8 mouse cellular contexts compared by ENCODE assay signal in genomic region chr6:72260981-72261682, GRCm38 (mm10). TPM values are rescaled to one million over a fixed set of nuclear protein-coding genes. Genes with fewer than 3 reads are reported as not detected.
DNase-seq lines count a peak whose midpoint lies in the region; ATAC-seq and TF ChIP-seq lines count a peak whose summit lies in the region.

No protein-coding gene starts in this region.

- ATAC-seq in hindbrain, postnatal 0 days: peak; percentile 92
- peak; percentile 97 for ATAC-seq in megakaryocyte, adult 5-6 weeks (ENCODE audit: poor library complexity, severe bottlenecking)

- H3K9ac ChIP-seq in hindbrain, postnatal 0 days (replicated peaks; ENCODE audit: low read length): no peak overlapping the region

- intact Hi-C loops in gastrocnemius, adult 2 months (cut with DNase I): loop anchor here (1.0 to 2.0 kb wide), 3 partner anchors 24 to 75 kb away; no protein-coding TSS in a partner anchor

- H3K36me3 ChIP-seq in hindbrain, postnatal 0 days (ENCODE audit: insufficient read depth, low read length): no peaks in the 10 kb centered on the region

- peak; percentile 58 for DNase-seq in T-cell, adult 2 months (ENCODE audit: low spot score)
- DNase-seq in cerebellum, postnatal 36 days: peak; percentile 95 to 96
- DNase-seq in gastrocnemius, adult 2 months: peak; percentile 96
- peak; percentile 96 for DNase-seq in hindbrain, postnatal 0 days (ENCODE audit: low spot score)
- peak; percentile 90 to 94 for DNase-seq in left cerebral cortex, adult 18-20 months (ENCODE audit: low spot score in 2 of 2)
- peak; percentile 88 to 92 for DNase-seq in right cerebral cortex, adult 2 months (ENCODE audit: low spot score in 2 of 2)
- peak; percentile 79 for DNase-seq in urinary bladder, postnatal 10 days (ENCODE audit: low spot score)

- peak overlapping the region; percentile 16; the same call in 1 of the 2 replicates for H3K4me3 ChIP-seq in gastrocnemius, adult 2 months
- no peak overlapping the region for H3K4me3 ChIP-seq in hindbrain, postnatal 0 days (ENCODE audit: low read length)

- TF ChIP-seq CTCF in gastrocnemius, adult 2 months (IDR thresholded peaks at IDR 0.05): peak; percentile 85
- TF ChIP-seq CTCF in hindbrain, postnatal 0 days (IDR thresholded peaks at IDR 0.05; ENCODE audit: low read depth): peak; percentile 98

- no peaks in the 10 kb centered on the region for H3K9me3 ChIP-seq in hindbrain, postnatal 0 days (ENCODE audit: low read length)

- no peaks in the 10 kb centered on the region for H3K4me1 ChIP-seq in hindbrain, postnatal 0 days (ENCODE audit: insufficient read depth, low read length)

- no peaks in the 10 kb centered on the region for H3K27me3 ChIP-seq in hindbrain, postnatal 0 days (ENCODE audit: insufficient read depth, low read length)

- no peak overlapping the region for H3K4me2 ChIP-seq in hindbrain, postnatal 0 days (ENCODE audit: low read depth, low read length)

- WGBS in hindbrain, postnatal 0 days: 35% methylated on average over 19 of the region's 19 CpGs

- H3K27ac ChIP-seq in gastrocnemius, adult 2 months: peak overlapping the region; percentile 85
- no peak overlapping the region for H3K27ac ChIP-seq in hindbrain, postnatal 0 days

RNA-seq across cellular contexts. Expression of gene Atoh8, which starts 25.8 kb away (rescaled TPM):
- 1 to 10 TPM; 3.3 to 9.2 TPM for total RNA-seq in gastrocnemius, adult 2 months (2021)
- total RNA-seq in hindbrain, postnatal 0 days (2014; rRNA removed): 6.5 and 8.1 TPM in 2 replicates
- polyA plus RNA-seq in hindbrain, postnatal 0 days (2015; fragmentation: Nextera tagmentation; extraction: Ambion mirVana): 3.8 and 5.2 TPM in 2 replicates
- 1 to 10 TPM; 1.6 to 2.3 TPM for total RNA-seq in left cerebral cortex, adult 18-20 months (2021)
- 0.22 TPM in 1 of 2 replicates, not detected in the other for total RNA-seq in megakaryocyte, adult 5-6 weeks (2015)
- total RNA-seq in megakaryocyte, adult 5-6 weeks (2017): 0.51 TPM in 1 of 2 replicates, not detected in the other

RNA-seq across cellular contexts. Expression of gene Sftpb, which starts 43.3 kb away (rescaled TPM):
- not detected for total RNA-seq in gastrocnemius, adult 2 months (2021)
- 1.4 TPM in 1 of 2 replicates, not detected in the other for total RNA-seq in hindbrain, postnatal 0 days (2014; rRNA removed)
- polyA plus RNA-seq in hindbrain, postnatal 0 days (2015; fragmentation: Nextera tagmentation; extraction: Ambion mirVana): 0.18 and 0.29 TPM in 2 replicates
- not detected for total RNA-seq in left cerebral cortex, adult 18-20 months (2021)
- total RNA-seq in megakaryocyte, adult 5-6 weeks (2015): 0.60 TPM in 1 of 2 replicates, not detected in the other
- not detected in 2 replicates for total RNA-seq in megakaryocyte, adult 5-6 weeks (2017)
